Mouse (Mus musculus) embryonic facial prominence, embryonic 12.5 days (tissue): ENCODE data around the gene Zfp775. TPM values are rescaled to one million over a fixed set of nuclear protein-coding genes. Genes with fewer than 3 reads are reported as not detected.

Source experiments
- ATAC-seq: fragments of 200-750 bp; cut with Nextera tagmentation; 2 replicates; pipeline ENCODE4 v1.8.0; 2017; ENCODE audit not compliant: insufficient number of reproducible peaks, insufficient read depth, low FRiP score, low TSS enrichment
- H3K27ac ChIP-seq: fragments of 300-500 bp; sonication (generic); 2 replicates; pipeline ENCODE4 v1.5.1; 2016; ENCODE audit warnings: mild to moderate bottlenecking
- H3K27me3 ChIP-seq: fragments of 300-500 bp; sonication (generic); 2 replicates; pipeline ENCODE4 v1.6.1; 2016; ENCODE audit warnings: mild to moderate bottlenecking, moderate library complexity
- H3K36me3 ChIP-seq: fragments of 300-500 bp; sonication (generic); 2 replicates; pipeline ENCODE4 v1.6.1; 2016; ENCODE audit warnings: mild to moderate bottlenecking
- H3K4me1 ChIP-seq: fragments of 300-500 bp; sonication (generic); 2 replicates; pipeline ENCODE4 v1.6.1; 2016
- H3K4me2 ChIP-seq: fragments of 300-500 bp; sonication (generic); replicated peaks from 2 replicates; pipeline ENCODE4 v1.6.1; 2016; ENCODE audit warnings: mild to moderate bottlenecking, moderate library complexity
- H3K4me3 ChIP-seq: fragments of 300-500 bp; sonication (generic); 2 replicates; pipeline ENCODE4 v1.5.1; 2016; ENCODE audit warnings: mild to moderate bottlenecking
- H3K9ac ChIP-seq: fragments of 300-500 bp; sonication (generic); 2 replicates; pipeline ENCODE4 v1.6.1; 2016; ENCODE audit warnings: mild to moderate bottlenecking, moderate library complexity
- H3K9me3 ChIP-seq: fragments of 300-500 bp; sonication (generic); 2 replicates; pipeline ENCODE4 v1.6.1; 2016; ENCODE audit warnings: mild to moderate bottlenecking, moderate library complexity
- WGBS: fragments of 180-500 bp; shearing (Covaris S2); methylation state at CpG from one replicate; pipeline ENCODE4 v1.1.7; 2016; 5-methylcytosine and 5-hydroxymethylcytosine counted together
- polyA plus RNA-seq: library from polyadenylated mRNA; unstranded; fragments of >200 nt; fragmentation: Nextera tagmentation; extraction: Ambion mirVana; gene quantifications from 2 replicates; pipeline ENCODE4 v1.2.1, GENCODE M21; 2016

Zfp775 gene
- polyA plus RNA-seq, 1 experiment from 2014 or later: 11.0 TPM

DNA sequence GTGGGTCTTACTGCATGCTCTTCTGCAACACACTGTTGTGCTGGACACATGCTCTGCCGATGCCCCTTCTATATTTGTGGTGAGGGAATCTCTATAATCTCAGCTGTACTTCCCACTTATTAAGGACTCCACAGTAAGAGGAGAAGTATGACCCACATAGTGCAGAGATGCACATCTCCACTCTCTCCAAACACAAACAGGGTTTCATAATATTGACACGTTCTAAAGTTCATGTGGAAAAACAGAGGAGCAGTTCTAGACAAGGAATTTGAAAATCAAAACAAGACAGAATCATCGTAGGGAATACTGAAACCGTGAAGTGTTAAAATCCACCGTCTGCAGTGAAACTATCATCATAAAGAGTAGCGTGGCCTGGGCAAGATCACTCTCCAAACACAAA, 10.0 kb upstream of the Zfp775 start:
- H3K36me3 ChIP-seq: peaks cover 13% of the 10 kb centered on the region
- no peak for ATAC-seq
- H3K4me2 ChIP-seq: no peak overlapping the region
- peaks cover 24% of the 10 kb centered on the region for H3K4me1 ChIP-seq
- no peak overlapping the region for H3K9ac ChIP-seq
- H3K27ac ChIP-seq: no peak overlapping the region
- H3K9me3 ChIP-seq: peaks cover 12% of the 10 kb centered on the region
- H3K4me3 ChIP-seq: no peak overlapping the region
- 89% methylated on average over 6 of the region's 6 CpGs for WGBS
- H3K27me3 ChIP-seq: no peaks in the 10 kb centered on the region

DNA sequence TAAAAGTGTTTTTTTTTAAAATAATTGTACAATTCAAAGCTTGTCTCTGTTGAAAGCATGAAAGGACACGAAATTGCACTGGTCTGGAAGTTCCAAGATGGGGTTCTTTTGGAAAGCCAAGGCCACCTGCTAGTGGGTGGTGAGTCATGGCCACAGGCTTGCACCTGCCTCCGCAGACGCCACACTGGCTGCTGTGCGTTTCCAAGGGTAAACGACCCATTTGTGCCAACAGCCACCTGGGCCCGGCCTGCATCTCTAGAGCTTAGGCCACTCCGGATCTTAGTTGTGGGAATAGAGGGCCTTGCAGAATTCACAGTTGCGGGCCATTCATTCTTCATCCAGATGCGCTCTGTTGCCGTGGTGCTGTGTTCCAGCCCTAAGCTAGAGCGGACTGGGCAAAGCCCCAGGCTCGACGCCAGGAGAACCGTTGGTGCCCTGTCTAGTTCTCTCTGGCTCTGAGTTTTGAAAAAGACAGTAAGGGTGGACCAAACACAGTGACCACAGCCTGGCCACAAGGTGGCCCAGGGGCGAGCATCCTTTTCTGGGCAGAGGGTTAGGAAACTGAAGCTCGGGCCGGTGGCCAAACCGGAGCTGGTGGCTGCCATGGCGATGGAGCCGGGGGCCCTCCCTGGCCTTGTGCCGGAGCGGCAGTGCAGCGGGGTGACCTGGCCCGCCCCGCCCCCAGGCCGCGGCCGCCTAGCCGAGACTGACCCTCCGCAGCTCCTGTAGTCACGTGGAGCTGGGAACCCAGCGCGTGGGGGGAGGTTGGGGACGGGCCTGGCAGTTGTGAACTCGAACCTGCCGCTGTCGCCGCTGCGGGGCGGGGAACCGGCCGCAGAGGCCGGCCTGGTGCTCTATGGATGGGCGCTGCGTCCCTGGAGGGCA, 8.5 kb upstream of the Zfp775 start, which contains the start of the genes Repin1 and Gm44965:
Gene Repin1 (plus strand): TSS at position 726 of the 885 bp plus-strand sequence.
Gene Gm44965 (plus strand): TSS at position 784 of the 885 bp plus-strand sequence.
- peak; percentile 81 for ATAC-seq
- Histone ChIP-seq H3K9ac (peak within 1 kb of the TSS; percentile 83), H3K4me3 (peak within 1 kb of the TSS; percentile 81), H3K27me3 (no peaks in the 10 kb centered on the region), H3K9me3 (peaks cover 27% of the 10 kb centered on the region), H3K36me3 (peaks cover 29% of the 10 kb centered on the region), H3K4me2 (peak within 1 kb of the TSS; percentile 72), H3K27ac (peak within 1 kb of the TSS; percentile 84), H3K4me1 (peaks cover 24% of the 10 kb centered on the region)
- 8% methylated on average over 45 of the region's 45 CpGs for WGBS

DNA sequence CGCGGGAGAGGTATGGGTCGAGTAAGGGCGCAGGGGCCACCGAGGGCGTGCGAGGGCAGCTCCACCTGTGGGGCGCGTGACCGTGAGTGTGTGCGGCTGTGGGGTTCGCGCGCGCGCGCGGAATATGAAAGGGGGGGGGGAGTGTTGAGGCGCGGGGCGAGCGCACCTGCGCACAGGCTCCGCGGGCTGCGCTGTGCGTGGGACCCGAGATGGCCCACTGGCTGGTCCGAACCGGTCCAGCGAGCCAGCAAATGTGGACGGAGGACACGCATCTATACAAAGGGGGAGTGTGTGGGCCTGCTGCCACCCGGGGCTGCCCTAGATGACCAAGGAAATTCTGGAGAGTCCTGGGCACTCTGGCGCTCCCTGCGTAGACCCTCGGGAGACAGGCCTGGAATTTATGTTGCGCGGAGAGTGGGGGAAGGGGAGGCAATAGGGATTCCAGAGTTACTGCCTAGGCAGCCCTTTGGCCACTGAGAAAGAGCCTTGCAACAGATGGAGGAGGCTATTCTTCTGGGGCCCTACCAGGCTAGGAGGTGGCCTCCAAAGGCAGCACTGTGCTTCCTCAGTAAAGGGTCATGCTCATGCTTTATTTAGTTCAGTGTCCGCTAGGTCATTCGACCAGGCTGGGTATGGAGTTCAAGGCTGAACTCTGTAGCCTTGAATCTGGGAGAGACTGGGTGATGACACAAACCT, 7.7 kb upstream of the Zfp775 start:
- WGBS: 2% methylated on average over 40 of the region's 41 CpGs
- Histone ChIP-seq H3K9ac (peak overlapping the region; percentile 83), H3K4me1 (peaks cover 21% of the 10 kb centered on the region), H3K4me3 (peak overlapping the region; percentile 81), H3K27me3 (no peaks in the 10 kb centered on the region), H3K27ac (peak overlapping the region; percentile 84), H3K36me3 (peaks cover 37% of the 10 kb centered on the region), H3K4me2 (peak overlapping the region; percentile 72), H3K9me3 (peaks cover 29% of the 10 kb centered on the region)
- ATAC-seq: peak; percentile 52

DNA sequence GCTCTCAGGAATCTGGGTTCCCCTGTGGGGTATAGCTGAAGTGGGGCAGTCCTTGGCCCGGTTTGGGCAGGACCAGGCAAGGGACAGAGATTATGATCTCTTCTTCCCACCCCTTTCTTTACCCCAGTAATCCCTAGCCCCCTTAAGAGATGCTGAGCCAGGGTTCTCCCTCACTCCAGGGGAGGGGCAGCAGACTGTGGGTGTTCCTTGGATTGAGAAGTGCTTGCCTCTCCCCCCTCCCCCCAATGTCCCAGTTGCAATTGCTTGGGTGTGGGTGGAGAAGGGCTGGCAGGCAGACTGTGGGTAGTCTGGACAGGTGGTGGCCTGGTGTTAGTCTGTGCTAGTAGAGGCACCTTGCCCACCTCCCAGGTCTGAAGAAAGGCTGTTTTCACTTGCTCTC, 6.6 kb upstream of the Zfp775 start:
- Histone ChIP-seq H3K36me3 (peaks cover 44% of the 10 kb centered on the region), H3K9ac (no peak overlapping the region), H3K4me1 (peaks cover 15% of the 10 kb centered on the region), H3K9me3 (peaks cover 29% of the 10 kb centered on the region), H3K27ac (no peak overlapping the region), H3K4me2 (peak overlapping the region; percentile 72), H3K4me3 (peak overlapping the region; percentile 81), H3K27me3 (no peaks in the 10 kb centered on the region)
- 53% methylated on average over 1 of the region's 1 CpGs for WGBS
- ATAC-seq: no peak

DNA sequence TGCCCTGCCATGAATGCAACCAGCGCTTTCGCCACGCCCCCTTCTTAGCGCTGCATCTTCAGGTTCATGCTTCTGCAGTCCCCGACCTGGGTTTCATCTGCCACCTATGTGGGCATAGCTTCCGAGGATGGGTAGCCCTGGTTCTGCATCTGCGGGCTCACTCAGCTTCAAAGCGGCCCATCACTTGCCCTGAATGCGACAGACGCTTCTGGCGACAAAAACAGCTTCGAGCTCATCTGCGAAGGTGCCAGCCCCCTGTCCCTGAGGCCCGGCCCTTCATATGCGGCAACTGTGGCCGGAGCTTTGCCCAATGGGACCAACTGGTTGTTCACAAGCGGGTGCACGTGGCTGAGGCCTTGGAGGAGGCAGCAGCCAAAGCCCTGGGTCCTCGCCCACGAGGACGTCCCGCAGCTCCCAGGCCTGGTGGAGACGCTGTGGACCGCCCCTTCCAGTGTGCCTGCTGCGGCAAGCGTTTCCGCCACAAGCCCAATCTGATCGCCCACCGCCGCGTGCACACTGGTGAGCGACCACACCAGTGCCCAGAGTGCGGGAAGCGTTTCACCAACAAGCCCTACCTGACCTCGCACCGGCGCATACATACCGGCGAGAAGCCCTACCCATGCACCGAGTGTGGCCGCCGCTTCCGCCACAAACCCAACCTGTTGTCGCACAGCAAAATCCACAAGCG, 5.2 kb upstream of the Zfp775 start:
- no peak overlapping the region for H3K4me2 ChIP-seq
- H3K4me3 ChIP-seq: no peak overlapping the region
- 96% methylated on average over 45 of the region's 45 CpGs for WGBS
- ATAC-seq: no peak
- H3K27ac ChIP-seq: no peak overlapping the region
- H3K4me1 ChIP-seq: peaks cover 15% of the 10 kb centered on the region
- H3K9ac ChIP-seq: no peak overlapping the region
- peaks cover 29% of the 10 kb centered on the region for H3K9me3 ChIP-seq
- H3K36me3 ChIP-seq: peaks cover 44% of the 10 kb centered on the region
- H3K27me3 ChIP-seq: no peaks in the 10 kb centered on the region

DNA sequence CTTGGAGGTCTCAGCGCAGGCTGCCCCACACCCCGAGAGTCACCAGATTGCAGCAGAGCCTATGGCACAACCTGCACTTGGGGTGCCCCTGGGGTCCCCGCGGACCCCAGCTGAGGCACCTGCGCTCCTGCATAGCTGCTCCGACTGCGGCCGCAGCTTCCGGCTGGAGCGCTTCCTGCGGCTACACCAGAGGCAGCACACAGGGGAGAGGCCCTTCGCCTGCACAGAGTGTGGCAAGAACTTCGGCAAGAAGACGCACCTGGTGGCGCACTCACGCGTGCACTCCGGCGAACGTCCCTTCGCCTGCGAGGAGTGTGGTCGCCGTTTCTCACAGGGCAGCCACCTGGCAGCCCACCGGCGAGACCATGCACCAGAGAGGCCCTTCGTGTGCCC, 4.6 kb upstream of the Zfp775 start:
- H3K27me3 ChIP-seq: no peaks in the 10 kb centered on the region
- H3K9me3 ChIP-seq: peaks cover 29% of the 10 kb centered on the region
- no peak overlapping the region for H3K27ac ChIP-seq
- no peak for ATAC-seq
- H3K9ac ChIP-seq: no peak overlapping the region
- H3K4me3 ChIP-seq: no peak overlapping the region
- 96% methylated on average over 27 of the region's 27 CpGs for WGBS
- H3K4me1 ChIP-seq: peaks cover 15% of the 10 kb centered on the region
- peaks cover 44% of the 10 kb centered on the region for H3K36me3 ChIP-seq
- H3K4me2 ChIP-seq: no peak overlapping the region

DNA sequence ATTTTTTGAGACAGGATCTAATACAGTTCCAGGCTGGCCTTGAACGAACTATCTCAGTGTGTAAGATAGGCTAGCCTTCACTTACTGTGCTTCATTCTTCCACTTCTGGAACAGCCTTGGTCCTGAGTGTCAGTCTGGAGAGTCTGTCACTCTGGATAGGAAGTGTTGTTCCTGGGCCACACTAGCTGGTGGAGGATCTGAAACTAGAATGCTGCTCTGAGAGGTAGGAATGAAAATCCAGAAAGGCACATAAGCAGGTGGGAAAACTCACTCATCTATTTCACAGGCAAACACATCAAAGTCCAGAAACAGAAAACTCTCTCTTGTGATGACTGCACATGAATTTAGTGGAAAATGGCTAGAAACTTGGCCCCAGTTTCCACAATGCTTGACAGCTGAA, 1.3 kb upstream of the Zfp775 start:
- Histone ChIP-seq H3K9ac (no peak overlapping the region), H3K27me3 (no peaks in the 10 kb centered on the region), H3K27ac (no peak overlapping the region), H3K4me2 (no peak overlapping the region), H3K4me3 (no peak overlapping the region), H3K9me3 (peaks cover 29% of the 10 kb centered on the region), H3K4me1 (peaks cover 5% of the 10 kb centered on the region; the same call in 1 of the 2 replicates), H3K36me3 (peaks cover 47% of the 10 kb centered on the region)
- WGBS: 86% methylated on average over 1 of the region's 1 CpGs
- ATAC-seq: no peak

DNA sequence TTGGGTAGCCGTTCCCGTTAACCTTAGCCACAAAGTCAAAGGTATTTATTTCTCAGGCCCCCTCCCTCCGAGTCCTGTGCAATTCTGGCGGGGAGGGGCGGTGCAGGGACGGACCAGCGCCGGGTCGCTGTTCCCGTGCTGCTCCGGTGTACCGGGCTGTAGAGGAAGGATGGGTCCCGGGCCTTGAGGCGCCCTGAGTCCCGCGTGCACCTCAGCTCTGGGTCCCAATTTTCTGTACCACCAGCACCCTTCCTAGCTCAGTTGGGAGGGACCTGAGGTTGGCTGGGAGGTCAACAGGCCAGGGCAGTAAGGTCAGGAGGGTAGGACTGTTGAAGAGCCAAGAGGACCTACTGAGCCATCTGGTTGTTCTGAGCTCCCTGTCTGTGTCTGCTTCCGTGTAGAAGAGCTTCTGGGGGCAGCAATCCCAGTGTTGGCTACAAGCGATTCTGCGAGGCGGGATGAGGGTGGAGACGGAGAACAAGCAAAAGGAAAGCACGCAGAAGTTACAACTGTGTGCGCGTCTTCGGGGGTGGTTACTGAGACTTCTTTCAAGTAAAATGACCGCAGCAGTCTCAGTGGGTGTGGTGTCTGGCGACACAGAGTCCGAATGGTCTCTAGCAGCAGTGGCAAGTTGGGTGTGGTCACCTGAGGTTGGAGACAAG, 348 bp downstream of the Zfp775 start:
- peaks cover 31% of the 10 kb centered on the region for H3K36me3 ChIP-seq
- H3K27ac ChIP-seq: peak overlapping the region; percentile 52
- peak overlapping the region; percentile 81 for H3K4me2 ChIP-seq
- peak overlapping the region; percentile 72 for H3K9ac ChIP-seq
- peak; percentile 73 for ATAC-seq
- 4% methylated on average over 28 of the region's 28 CpGs for WGBS
- no peaks in the 10 kb centered on the region for H3K27me3 ChIP-seq
- peaks cover 14% of the 10 kb centered on the region for H3K9me3 ChIP-seq
- peak overlapping the region; percentile 60 for H3K4me3 ChIP-seq
- peaks cover 5% of the 10 kb centered on the region; the same call in 1 of the 2 replicates for H3K4me1 ChIP-seq

DNA sequence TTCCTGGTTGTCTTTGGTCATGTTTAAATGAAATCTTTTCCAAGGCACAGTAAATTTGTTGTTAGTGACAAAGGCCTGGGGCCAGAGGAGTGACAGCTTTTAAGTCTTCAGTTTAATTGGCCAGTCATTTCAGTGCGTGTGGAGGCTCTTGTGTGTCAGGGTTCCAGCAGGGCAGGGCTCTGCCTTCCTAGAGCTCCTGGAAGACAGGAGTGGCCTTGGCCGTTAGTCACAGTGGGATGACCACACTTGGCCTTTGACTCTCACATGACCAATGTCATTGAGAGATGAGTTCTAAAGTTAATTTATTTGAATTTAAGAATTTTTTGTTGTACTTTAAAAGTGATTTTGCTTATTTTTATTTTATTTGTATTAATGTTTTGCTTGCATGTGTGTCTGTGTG, 6.3 kb downstream of the Zfp775 start:
- H3K4me3 ChIP-seq: no peak overlapping the region
- 0 out of 2 replicates have a peak, but pooled peaks cover 6% of the 10 kb centered on the region for H3K36me3 ChIP-seq
- no peak overlapping the region for H3K27ac ChIP-seq
- ATAC-seq: no peak
- no peaks in the 10 kb centered on the region for H3K27me3 ChIP-seq
- WGBS: 64% methylated on average over 2 of the region's 2 CpGs
- H3K9me3 ChIP-seq: no peaks in the 10 kb centered on the region
- no peaks in the 10 kb centered on the region for H3K4me1 ChIP-seq
- no peak overlapping the region for H3K4me2 ChIP-seq
- H3K9ac ChIP-seq: no peak overlapping the region

DNA sequence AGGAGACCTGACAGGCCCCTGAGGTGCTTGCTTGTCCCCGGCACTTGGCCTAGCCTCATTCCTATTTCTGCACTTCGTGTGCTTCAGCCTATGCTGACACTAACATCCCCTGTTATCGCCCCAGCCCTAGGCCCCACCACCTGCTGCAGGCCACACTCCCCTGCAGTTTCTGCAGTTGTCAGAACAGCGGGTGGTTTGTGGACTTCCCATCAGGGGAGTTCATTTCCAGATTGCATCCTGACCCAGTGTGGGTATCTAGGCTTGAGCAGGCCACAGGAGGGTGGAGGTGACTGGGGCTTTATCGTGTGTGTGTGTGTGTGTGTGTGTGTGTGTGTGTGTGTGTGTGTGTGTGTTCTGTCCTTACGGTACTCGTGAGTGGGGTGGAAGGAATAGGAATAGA, 7.6 kb downstream of the Zfp775 start:
- Histone ChIP-seq H3K27me3 (no peaks in the 10 kb centered on the region), H3K4me1 (no peaks in the 10 kb centered on the region), H3K9ac (no peak overlapping the region), H3K4me2 (no peak overlapping the region), H3K27ac (no peak overlapping the region), H3K36me3 (peaks cover 16% of the 10 kb centered on the region), H3K4me3 (no peak overlapping the region), H3K9me3 (no peaks in the 10 kb centered on the region)
- no peak for ATAC-seq
- WGBS: 71% methylated on average over 7 of the region's 7 CpGs

DNA sequence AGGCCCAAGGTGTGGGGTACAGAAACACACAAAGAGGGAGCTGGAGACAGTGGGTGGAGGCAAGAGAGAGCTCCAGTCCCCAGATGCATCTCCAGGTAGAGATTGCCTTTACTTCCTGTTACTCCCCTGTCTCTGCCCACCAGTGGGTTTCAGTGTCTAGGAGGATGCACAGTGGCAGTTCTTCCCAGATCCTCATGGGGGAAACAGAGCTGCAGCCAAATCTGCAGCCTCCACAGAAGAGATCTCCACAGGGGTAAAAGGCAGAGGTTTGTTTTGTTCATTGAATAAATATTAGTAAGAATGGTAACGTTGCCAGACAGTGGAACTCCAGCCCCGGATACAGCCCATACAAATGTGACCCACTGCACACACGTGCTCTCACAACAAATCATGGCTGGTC, 8.8 kb downstream of the Zfp775 start:
- Histone ChIP-seq H3K9me3 (no peaks in the 10 kb centered on the region), H3K36me3 (peaks cover 12% of the 10 kb centered on the region), H3K4me2 (no peak overlapping the region), H3K4me3 (no peak overlapping the region), H3K9ac (no peak overlapping the region), H3K4me1 (no peaks in the 10 kb centered on the region), H3K27me3 (no peaks in the 10 kb centered on the region), H3K27ac (no peak overlapping the region)
- 79% methylated on average over 3 of the region's 3 CpGs for WGBS
- ATAC-seq: no peak
